Mouse (Mus musculus): ENCODE measurements around the gene Zbtb17. TPM values are rescaled to one million over a fixed set of nuclear protein-coding genes. Genes with fewer than 3 reads are reported as not detected.

Zbtb17 gene
- polyA plus RNA-seq, 1 experiment from 2014 or later = 25.6 TPM

DNA sequence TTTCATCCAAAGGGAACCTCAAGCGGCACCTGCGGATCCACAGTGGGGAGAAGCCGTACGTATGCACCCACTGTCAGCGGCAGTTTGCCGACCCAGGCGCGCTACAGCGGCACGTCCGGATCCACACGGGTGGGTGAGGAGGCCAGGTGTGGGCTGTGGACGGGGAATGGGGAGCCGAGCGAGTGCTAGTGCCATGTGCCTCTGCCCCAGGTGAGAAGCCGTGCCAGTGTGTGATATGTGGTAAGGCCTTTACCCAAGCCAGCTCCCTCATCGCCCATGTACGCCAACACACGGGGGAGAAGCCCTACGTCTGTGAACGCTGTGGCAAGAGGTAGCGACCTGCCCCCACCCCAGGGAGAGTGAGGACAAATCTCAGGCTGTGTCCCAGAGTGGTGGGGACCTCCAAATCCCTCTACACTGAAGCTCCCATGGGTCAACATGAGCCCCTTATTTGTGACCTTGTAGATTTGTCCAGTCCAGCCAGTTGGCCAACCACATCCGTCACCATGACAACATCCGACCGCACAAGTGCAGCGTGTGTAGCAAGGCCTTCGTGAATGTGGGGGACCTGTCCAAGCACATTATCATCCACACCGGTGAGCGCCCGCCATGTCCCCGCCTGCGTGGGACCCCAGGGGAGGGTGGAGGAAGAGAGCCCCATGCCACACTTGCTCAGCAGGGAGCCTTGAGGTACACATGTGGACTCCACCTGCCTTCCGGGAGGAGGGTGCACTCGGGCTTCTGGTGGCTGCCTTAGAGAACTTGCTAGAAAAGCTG, 21.2 kb downstream of the Zbtb17 start:
- Histone ChIP-seq H3K27me3 (replicated peaks) (no peaks in the 10 kb centered on the region), H3K36me3 (peaks cover 61% of the 10 kb centered on the region), H3K4me1 (replicated peaks) (no peaks in the 10 kb centered on the region), H3K27ac (no peak overlapping the region), H3K4me2 (replicated peaks) (no peak overlapping the region), H3K9me3 (no peaks in the 10 kb centered on the region), H3K4me3 (replicated peaks) (no peak overlapping the region), H3K9ac (no peak overlapping the region)
- ATAC-seq = no peak
- WGBS = 92% methylated on average over 34 of the region's 34 CpGs

- Histone ChIP-seq H3K36me3 (peaks cover 65% of the 10 kb centered on the region), H3K4me1 (replicated peaks) (no peaks in the 10 kb centered on the region), H3K27me3 (replicated peaks) (no peaks in the 10 kb centered on the region), H3K4me2 (replicated peaks) (no peak overlapping the region), H3K4me3 (replicated peaks) (no peak overlapping the region), H3K27ac (no peak overlapping the region), H3K9me3 (no peaks in the 10 kb centered on the region), H3K9ac (no peak overlapping the region)
- no peak for ATAC-seq
- WGBS = 91% methylated on average over 16 of the region's 16 CpGs
Measured at GRCm38 (mm10) chr4:141466289-141466795, 21.9 kb downstream of the Zbtb17 start.

DNA sequence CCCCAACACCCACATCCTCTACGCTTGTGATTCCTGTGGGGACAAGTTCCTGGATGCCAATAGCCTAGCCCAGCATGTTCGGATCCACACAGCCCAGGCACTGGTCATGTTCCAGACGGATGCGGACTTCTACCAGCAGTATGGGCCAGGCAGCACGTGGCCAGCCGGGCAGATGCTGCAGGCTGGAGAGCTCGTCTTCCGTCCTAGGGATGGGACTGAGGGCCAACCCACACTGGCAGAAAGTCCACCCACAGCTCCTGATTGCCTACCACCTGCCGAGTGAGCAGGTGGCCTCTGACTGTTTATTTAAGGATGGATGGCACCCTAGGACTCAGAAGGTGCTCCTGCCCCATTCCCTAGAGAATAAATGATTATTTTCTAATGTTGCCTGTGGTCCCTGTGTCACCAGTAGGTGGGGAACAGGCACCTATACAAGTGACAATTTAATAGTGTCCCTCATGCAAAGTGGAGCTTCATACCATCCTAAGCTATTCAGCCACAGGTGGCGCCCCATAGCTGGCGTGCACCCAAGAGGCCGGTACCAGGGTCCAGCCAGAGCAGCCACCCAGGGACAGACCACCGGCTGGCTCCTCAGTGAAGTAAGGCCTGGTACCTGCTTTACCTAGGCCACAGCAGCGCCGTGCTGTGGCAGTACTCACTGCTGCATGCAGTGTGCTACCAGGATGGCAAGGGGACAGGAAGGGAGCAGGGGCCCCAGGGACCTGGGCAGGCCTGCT, 22.6 kb downstream of the Zbtb17 start:
- Histone ChIP-seq H3K4me2 (replicated peaks) (no peak overlapping the region), H3K27ac (no peak overlapping the region), H3K4me1 (replicated peaks) (no peaks in the 10 kb centered on the region), H3K36me3 (peaks cover 72% of the 10 kb centered on the region), H3K27me3 (replicated peaks) (no peaks in the 10 kb centered on the region), H3K4me3 (replicated peaks) (no peak overlapping the region), H3K9me3 (no peaks in the 10 kb centered on the region), H3K9ac (no peak overlapping the region)
- 81% methylated on average over 15 of the region's 15 CpGs for WGBS
- peak; percentile 21 for ATAC-seq

DNA sequence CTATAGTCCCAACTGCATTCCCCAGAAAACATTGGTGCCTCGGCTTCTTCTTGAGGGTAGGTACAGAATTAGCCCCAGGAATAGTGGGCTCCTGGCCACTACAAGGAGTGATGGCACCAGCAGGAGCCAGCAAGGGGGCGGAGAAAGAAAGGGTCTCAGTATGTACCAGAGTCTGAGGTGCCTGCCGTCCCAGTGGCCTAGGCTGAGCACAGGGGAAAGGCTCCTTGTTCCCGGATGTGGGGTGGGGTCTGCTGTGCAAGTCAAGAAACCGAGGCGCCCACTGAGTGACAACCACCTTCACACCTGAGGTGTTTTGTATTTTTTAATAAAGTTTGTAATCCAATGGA, 23.1 kb downstream of the Zbtb17 start:
- no peak overlapping the region for H3K27ac ChIP-seq
- H3K4me1 ChIP-seq (replicated peaks) = no peaks in the 10 kb centered on the region
- WGBS = 87% methylated on average over 6 of the region's 6 CpGs
- no peak for ATAC-seq
- no peaks in the 10 kb centered on the region for H3K27me3 ChIP-seq (replicated peaks)
- peaks cover 77% of the 10 kb centered on the region for H3K36me3 ChIP-seq
- no peak overlapping the region for H3K4me2 ChIP-seq (replicated peaks)
- no peak overlapping the region for H3K4me3 ChIP-seq (replicated peaks)
- no peak overlapping the region for H3K9ac ChIP-seq
- H3K9me3 ChIP-seq = no peaks in the 10 kb centered on the region

DNA sequence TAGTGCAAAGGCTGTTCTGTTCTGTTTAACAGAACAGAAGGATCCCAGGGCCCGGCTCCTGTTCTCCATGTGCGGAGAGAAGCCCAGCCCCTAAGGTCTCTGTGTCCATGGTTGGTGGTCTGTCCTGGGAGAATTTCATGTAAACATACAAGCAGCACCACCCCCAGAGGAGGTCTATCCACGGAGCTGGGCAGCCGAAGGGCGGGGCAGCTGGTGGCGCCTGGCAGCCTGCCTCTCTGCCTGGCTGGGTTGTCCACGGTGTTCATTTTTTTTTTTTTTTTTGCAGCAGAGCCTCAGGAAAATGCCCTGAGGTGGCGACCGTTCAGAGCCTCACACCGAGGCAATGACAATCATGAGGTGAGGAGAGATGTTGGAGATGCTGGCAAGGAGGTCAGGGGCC, 24.1 kb downstream of the Zbtb17 start:
- Histone ChIP-seq H3K27ac (no peak overlapping the region), H3K27me3 (replicated peaks) (no peaks in the 10 kb centered on the region), H3K36me3 (peaks cover 79% of the 10 kb centered on the region), H3K9me3 (no peaks in the 10 kb centered on the region), H3K4me2 (replicated peaks) (no peak overlapping the region), H3K4me1 (replicated peaks) (no peaks in the 10 kb centered on the region), H3K4me3 (replicated peaks) (no peak overlapping the region), H3K9ac (no peak overlapping the region)
- WGBS = 38% methylated on average over 10 of the region's 10 CpGs
- ATAC-seq = no peak; the same call in 1 of the 2 replicates

DNA sequence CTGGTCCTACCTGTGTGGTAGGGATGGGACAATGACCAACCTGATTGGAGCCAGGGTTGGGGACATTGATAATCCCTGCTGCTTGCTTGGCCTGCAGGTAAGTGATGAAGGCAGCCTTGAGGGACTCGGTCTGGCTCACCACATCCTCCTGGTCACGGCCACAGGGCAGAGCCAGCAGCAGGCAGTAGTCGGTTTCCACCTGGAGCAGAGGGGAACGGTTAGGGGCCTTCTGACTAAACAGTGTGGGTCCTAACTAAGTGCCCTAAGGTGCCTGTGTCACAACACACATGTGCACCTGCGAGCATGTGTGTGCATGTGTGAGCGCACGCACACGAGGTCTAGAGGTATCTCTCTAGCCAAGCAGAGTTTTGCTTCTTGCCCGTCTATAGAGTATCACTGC, 24.9 kb downstream of the Zbtb17 start:
- H3K9me3 ChIP-seq = no peaks in the 10 kb centered on the region
- no peaks in the 10 kb centered on the region for H3K27me3 ChIP-seq (replicated peaks)
- H3K9ac ChIP-seq = no peak overlapping the region
- H3K27ac ChIP-seq = no peak overlapping the region
- no peak for ATAC-seq
- H3K4me2 ChIP-seq (replicated peaks) = no peak overlapping the region
- H3K4me1 ChIP-seq (replicated peaks) = no peaks in the 10 kb centered on the region
- H3K36me3 ChIP-seq = peaks cover 76% of the 10 kb centered on the region
- H3K4me3 ChIP-seq (replicated peaks) = no peak overlapping the region
- 89% methylated on average over 9 of the region's 9 CpGs for WGBS

DNA sequence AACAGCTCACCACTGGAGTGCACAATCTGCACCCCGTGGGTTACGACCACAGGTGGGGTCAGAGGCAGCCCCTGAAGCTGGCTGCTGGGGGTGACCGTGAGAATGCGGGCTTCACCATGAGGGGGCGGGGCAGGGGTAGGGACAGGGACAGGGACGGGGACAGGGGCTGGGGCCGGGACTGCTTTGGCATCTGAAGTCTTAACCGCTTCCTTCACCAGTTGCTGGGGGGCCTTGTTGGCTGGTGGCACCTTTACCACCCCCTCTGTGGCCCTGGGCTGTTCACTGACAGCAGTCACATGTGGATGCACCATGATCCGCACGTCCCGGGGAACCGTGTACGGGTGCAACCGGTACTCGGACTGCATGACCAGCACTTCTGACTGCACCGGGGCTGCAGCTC, 27.0 kb downstream of the Zbtb17 start:
- H3K9me3 ChIP-seq = no peaks in the 10 kb centered on the region
- no peak overlapping the region for H3K4me3 ChIP-seq (replicated peaks)
- no peak overlapping the region for H3K27ac ChIP-seq
- H3K4me1 ChIP-seq (replicated peaks) = no peaks in the 10 kb centered on the region
- H3K9ac ChIP-seq = no peak overlapping the region
- H3K4me2 ChIP-seq (replicated peaks) = no peak overlapping the region
- 96% methylated on average over 16 of the region's 16 CpGs for WGBS
- no peaks in the 10 kb centered on the region for H3K27me3 ChIP-seq (replicated peaks)
- no peak for ATAC-seq
- H3K36me3 ChIP-seq = peaks cover 78% of the 10 kb centered on the region

DNA sequence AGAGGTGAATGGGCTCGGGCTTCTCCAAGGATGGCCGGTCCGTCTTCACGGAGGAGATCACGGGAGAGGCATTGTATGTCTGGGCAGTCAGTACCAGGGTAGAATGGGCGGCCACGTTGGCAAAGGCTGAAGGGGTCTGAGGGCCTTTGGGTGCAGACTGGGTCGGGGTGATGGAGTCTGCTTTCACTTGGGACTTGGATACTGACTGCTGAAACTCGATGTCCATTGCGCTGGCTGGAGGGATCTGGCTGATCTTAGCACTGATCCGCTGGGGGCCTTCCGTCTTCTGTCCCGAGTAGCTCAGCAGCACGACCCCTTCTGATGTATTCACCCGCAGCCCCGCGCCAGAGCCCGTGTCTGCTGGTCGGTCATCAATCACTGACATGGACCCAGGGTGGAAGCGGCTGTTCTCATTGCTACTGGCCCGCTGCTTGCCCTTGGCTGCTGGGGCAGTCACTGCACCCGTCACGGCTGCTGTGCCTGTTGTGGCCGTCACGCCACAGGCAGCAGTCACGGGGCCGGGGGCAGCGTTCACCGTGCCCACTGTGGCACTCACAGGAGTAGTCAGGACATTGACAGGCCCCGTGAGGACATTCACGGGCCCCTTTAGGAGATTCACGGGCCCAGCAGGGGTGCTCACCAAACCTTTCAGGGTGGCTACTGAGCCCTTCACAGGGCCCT, 28.3 kb downstream of the Zbtb17 start:
- no peak overlapping the region for H3K27ac ChIP-seq
- 80% methylated on average over 32 of the region's 32 CpGs for WGBS
- no peaks in the 10 kb centered on the region for H3K27me3 ChIP-seq (replicated peaks)
- H3K9ac ChIP-seq = no peak overlapping the region
- H3K4me2 ChIP-seq (replicated peaks) = no peak overlapping the region
- H3K36me3 ChIP-seq = peaks cover 80% of the 10 kb centered on the region
- H3K4me1 ChIP-seq (replicated peaks) = no peaks in the 10 kb centered on the region
- no peak for ATAC-seq
- H3K9me3 ChIP-seq = no peaks in the 10 kb centered on the region
- H3K4me3 ChIP-seq (replicated peaks) = no peak overlapping the region

- H3K36me3 ChIP-seq = peaks cover 92% of the 10 kb centered on the region
- no peaks in the 10 kb centered on the region for H3K27me3 ChIP-seq (replicated peaks)
- H3K4me2 ChIP-seq (replicated peaks) = no peak overlapping the region
- no peaks in the 10 kb centered on the region for H3K9me3 ChIP-seq
- H3K4me1 ChIP-seq (replicated peaks) = no peaks in the 10 kb centered on the region
- H3K27ac ChIP-seq = no peak overlapping the region
- no peak overlapping the region for H3K4me3 ChIP-seq (replicated peaks)
- H3K9ac ChIP-seq = no peak overlapping the region
- ATAC-seq = no peak
- 86% methylated on average over 19 of the region's 19 CpGs for WGBS
Measured at GRCm38 (mm10) chr4:141474431-141474830, 30.0 kb downstream of the Zbtb17 start.

DNA sequence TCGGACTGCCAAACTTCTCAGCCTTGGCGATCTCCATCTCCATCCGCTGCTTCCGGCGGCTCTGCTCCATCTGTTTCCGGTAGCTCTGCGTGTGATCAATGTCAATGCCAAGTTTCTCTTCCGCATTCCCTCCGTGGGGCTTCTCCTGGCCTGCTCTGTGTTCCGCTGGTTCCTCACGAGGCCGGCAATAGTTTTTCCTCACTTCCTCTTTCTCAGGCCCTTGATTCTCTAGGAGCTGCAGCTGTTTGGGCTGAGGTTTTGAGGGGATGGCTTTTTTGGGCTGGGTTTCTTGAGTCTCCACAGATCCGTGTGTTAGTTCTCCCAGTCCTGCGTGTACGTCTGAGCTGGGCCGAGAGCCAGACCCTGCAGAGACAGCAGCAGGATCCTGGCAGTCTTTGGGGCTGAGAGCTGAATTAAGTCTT, 33.2 kb downstream of the Zbtb17 start:
- H3K9me3 ChIP-seq = no peaks in the 10 kb centered on the region
- H3K4me1 ChIP-seq (replicated peaks) = no peaks in the 10 kb centered on the region
- peaks cover 80% of the 10 kb centered on the region for H3K36me3 ChIP-seq
- ATAC-seq = peak; percentile 44
- no peak overlapping the region for H3K4me3 ChIP-seq (replicated peaks)
- no peak overlapping the region for H3K9ac ChIP-seq
- H3K4me2 ChIP-seq (replicated peaks) = no peak overlapping the region
- 66% methylated on average over 16 of the region's 16 CpGs for WGBS
- H3K27ac ChIP-seq = peak overlapping the region; percentile 82
- no peaks in the 10 kb centered on the region for H3K27me3 ChIP-seq (replicated peaks)

DNA sequence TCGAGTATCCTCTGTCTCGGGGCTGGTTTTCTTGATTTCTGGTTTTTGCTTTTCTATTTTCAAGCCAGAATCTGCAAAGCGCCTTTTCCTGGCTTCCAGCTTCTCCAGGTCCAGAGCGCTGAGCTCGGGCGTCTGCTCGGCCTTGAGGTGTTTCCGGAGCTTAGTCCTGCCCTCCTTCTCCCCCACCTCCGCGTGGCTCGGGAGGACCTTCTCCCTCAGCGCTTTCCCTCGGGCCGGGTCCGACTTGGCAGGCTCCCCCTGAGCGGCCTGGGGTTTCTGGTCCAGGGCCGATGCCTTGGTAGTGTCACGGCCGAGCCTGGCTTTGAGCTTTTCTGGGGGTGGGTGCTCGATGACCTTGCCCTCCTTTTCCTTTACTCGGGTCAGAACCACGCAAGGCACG, 33.8 kb downstream of the Zbtb17 start:
- H3K27me3 ChIP-seq (replicated peaks) = no peaks in the 10 kb centered on the region
- 83% methylated on average over 23 of the region's 23 CpGs for WGBS
- H3K27ac ChIP-seq = peak overlapping the region; percentile 82

DNA sequence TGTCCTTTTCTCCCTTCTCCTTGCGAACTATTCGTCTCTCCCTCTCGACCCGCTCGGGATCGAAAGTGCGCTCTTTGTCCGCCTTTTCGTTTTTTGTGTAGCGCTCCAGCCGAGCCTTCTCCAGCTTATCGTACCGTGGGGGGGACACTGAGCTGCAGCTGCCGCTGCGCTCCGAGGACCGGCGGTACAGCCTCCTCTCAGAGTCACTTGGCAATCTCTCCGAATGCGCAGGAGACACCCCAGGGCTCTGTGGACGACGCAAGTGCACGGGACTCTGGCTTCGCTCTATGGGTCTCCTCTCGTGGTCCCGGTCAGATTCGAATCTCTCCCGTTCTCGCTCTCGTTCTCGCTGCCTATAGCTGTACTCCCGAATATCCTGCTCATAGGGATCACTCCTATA, 34.3 kb downstream of the Zbtb17 start:
- WGBS = 93% methylated on average over 32 of the region's 32 CpGs
- no peaks in the 10 kb centered on the region for H3K27me3 ChIP-seq (replicated peaks)
- H3K9ac ChIP-seq = no peak overlapping the region
- H3K4me1 ChIP-seq (replicated peaks) = no peaks in the 10 kb centered on the region
- H3K36me3 ChIP-seq = peaks cover 80% of the 10 kb centered on the region
- H3K9me3 ChIP-seq = no peaks in the 10 kb centered on the region
- H3K4me2 ChIP-seq (replicated peaks) = no peak overlapping the region
- no peak for ATAC-seq
- H3K27ac ChIP-seq = peak overlapping the region; percentile 82
- no peak overlapping the region for H3K4me3 ChIP-seq (replicated peaks)

More for the DNA sequence above, 33.8 kb downstream of the Zbtb17 start:
- H3K4me2 ChIP-seq (replicated peaks) = no peak overlapping the region
- no peaks in the 10 kb centered on the region for H3K9me3 ChIP-seq
- ATAC-seq = 0 out of 2 replicates have a peak, but pooled peaks have one; percentile 43
- H3K9ac ChIP-seq = no peak overlapping the region
- H3K4me1 ChIP-seq (replicated peaks) = no peaks in the 10 kb centered on the region
- H3K36me3 ChIP-seq = peaks cover 80% of the 10 kb centered on the region
- H3K4me3 ChIP-seq (replicated peaks) = no peak overlapping the region
